Mouse (Mus musculus): ENCODE data around the gene Tenm4. TPM values are rescaled to one million over a fixed set of nuclear protein-coding genes. Genes with fewer than 3 reads are reported as not detected.
A peak's percentile ranks its signal among the peaks of the same experiment; 100 is the strongest.

Gene Tenm4
- 9.8 and 10.9 TPM in 2 replicates for polyA plus RNA-seq (2012; ENCODE audit: insufficient read depth, insufficient read length, missing spikeins)

DNA sequence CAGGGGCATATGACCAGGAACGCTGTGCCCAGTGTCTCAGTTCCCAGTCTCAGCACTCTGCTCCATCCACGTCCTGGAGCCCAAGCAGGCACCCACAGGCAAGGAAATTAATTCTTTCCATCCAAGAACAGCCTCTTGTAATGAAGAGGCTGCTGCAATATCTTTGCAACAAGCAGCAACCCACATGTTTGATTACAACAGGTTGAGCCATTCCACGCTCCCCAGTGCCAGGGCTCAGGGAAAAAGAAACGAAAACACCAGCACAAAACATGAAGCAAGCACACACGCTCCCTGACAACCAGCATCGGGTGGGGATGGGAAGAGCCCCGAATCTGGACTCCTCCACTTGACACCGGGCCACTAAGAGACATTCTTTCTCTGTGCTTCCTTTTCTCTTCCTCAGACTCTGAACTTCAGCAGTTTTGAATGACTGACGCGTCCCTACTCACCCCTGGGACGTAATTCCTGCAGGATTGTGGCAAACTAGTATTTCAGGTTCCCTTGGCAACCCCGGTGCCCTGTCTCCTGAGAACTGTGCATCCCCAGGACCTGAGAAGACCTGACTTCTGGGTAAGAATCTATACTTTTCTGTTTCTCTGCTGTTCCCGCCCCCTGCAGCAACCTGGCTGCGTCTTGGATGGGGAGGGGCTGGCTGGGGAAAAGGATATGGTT, at the start of gene Tenm4:
Tenm4 (plus strand) TSS at position 323 of the 672 bp plus-strand sequence.
- Histone ChIP-seq H3K4me1 (ENCODE audit: control insufficient read depth, insufficient read depth, insufficient read length, low read length) (0 out of 2 replicates have a peak, but pooled peaks cover 2% of the 10 kb centered on the region), H3K4me3 (ENCODE audit: insufficient read depth, low read depth, low read length) (peak within 1 kb of the TSS; percentile 43), H3K27ac (replicated peaks; ENCODE audit: low read depth, low read length) (peak within 1 kb of the TSS; percentile 36; the same call in 1 of the 2 replicates)

DNA sequence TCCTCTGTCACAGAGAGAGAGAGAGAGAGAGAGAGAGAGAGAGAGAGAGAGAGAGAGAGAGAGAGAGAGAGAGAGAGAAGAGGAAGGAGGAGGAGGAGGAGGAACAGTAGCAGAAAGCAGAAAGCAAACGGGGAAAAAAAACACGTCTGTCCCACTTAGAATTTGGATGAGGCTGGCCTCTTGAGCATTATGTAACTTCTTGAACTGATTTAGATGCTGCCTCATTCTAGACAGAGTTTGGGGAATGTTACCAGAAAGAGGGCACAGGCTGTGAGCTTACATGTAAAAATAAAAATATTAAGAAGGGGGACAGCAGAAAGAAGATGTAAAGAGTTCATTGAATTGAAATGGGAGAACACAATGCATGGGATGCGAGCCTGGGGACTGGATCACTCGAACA, 40.3 kb upstream of the Tenm4 start:
- Histone ChIP-seq H3K27ac (replicated peaks; ENCODE audit: low read depth, low read length) (no peak overlapping the region), H3K4me1 (ENCODE audit: control insufficient read depth, insufficient read depth, insufficient read length, low read length) (no peaks in the 10 kb centered on the region), H3K4me3 (ENCODE audit: insufficient read depth, low read depth, low read length) (no peak overlapping the region)

DNA sequence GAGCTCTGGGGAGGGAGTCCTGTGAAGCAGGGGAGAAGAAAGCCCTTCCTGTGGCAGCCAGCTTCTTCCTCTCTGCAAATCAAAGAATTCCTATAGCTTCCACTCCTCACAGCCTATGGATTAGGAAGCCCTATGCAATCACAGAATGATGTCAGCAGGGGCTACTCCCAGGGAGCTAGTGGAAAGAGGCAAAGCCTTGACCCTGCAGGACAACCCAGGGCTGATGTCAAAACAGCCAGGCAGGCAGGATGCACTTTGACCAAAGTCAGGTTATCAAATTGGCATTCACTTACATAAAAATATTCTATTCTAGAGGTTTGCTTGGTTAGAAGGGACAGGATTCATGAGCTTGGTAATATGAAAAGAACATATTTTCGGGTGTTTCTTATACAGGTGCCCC, 39.9 kb upstream of the Tenm4 start:
- Histone ChIP-seq H3K27ac (replicated peaks; ENCODE audit: low read depth, low read length) (no peak overlapping the region), H3K4me1 (ENCODE audit: control insufficient read depth, insufficient read depth, insufficient read length, low read length) (no peaks in the 10 kb centered on the region), H3K4me3 (ENCODE audit: insufficient read depth, low read depth, low read length) (no peak overlapping the region)

DNA sequence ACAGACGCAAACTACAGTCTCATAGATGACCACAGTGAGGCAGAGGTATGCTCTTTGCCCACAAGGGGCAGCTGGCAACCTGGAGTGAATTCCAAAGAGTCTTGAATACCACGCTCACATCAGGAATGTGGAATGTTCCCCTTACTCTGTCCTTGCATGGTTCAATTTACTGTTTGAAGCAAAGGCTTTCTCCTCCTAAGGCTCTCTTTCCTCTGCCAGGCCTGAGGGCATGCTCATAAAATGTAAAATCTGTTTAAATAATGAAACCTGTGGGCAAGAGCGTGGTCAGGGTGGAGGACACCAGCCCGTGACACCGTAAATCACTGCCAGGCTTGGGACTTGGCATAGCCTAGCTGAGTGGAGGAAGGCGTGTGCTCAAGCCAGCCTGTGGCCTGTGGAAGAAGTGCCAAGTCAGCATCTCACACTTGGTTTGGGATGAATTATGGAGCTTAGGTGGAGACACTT, 34.5 kb upstream of the Tenm4 start:
- H3K4me1 ChIP-seq (ENCODE audit: control insufficient read depth, insufficient read depth, insufficient read length, low read length): no peaks in the 10 kb centered on the region
- H3K27ac ChIP-seq (replicated peaks; ENCODE audit: low read depth, low read length): no peak overlapping the region
- no peak overlapping the region for H3K4me3 ChIP-seq (ENCODE audit: insufficient read depth, low read depth, low read length)

DNA sequence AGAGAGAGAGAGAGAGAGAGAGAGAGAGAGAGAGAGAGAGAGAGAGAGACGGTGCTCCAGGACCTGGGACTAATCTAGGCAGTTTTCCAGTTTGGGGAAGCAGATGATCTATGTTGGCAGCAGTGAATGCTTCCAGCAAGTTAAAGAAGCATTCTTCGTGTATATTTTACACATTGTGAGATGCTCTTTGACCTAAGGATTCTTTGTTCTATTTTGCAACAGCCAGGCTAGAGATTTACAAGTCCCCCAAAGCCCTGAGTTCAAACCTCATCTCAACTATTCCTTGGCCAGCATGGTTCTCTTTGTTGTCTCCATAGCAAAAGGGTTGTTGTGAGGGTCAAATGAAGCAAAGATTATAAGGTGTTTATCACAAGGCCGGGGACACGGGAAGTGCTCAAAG, 29.2 kb upstream of the Tenm4 start:
- Histone ChIP-seq H3K4me1 (ENCODE audit: control insufficient read depth, insufficient read depth, insufficient read length, low read length) (no peaks in the 10 kb centered on the region), H3K4me3 (ENCODE audit: insufficient read depth, low read depth, low read length) (no peak overlapping the region), H3K27ac (replicated peaks; ENCODE audit: low read depth, low read length) (no peak overlapping the region)

DNA sequence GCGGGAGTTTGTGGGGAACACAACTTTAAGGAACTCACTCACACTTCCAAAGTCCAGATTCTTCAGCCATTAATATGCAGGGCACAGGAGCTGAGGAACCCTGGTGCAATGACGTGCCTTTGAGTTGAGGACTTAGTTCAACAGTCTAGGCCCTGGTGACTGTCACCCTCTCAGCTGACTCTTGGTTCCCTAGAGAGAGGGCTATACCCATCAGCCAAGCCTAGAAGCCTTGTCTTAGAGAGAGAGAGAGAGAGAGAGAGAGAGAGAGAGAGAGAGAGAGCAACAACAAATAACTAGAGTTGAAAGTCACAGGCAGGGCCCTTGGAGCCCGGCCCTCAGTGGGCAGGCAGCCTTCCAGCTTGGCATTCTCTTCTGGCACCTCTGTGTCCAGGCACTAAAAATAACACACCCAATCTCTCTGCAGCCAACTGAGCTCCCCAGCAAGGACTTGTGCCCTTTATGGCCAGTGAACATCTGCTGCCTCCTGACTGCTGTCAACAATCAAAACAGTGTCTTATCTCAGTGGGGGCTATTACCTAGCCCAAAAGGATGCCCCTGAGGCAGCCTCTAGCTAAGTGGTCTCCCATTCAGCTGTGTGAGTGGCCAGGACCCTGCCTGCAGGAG, 28.0 kb upstream of the Tenm4 start:
- Histone ChIP-seq H3K4me1 (ENCODE audit: control insufficient read depth, insufficient read depth, insufficient read length, low read length) (no peaks in the 10 kb centered on the region), H3K27ac (replicated peaks; ENCODE audit: low read depth, low read length) (0 out of 2 replicates have a peak overlapping the region, but pooled peaks have one; percentile 43), H3K4me3 (ENCODE audit: insufficient read depth, low read depth, low read length) (no peak overlapping the region)

DNA sequence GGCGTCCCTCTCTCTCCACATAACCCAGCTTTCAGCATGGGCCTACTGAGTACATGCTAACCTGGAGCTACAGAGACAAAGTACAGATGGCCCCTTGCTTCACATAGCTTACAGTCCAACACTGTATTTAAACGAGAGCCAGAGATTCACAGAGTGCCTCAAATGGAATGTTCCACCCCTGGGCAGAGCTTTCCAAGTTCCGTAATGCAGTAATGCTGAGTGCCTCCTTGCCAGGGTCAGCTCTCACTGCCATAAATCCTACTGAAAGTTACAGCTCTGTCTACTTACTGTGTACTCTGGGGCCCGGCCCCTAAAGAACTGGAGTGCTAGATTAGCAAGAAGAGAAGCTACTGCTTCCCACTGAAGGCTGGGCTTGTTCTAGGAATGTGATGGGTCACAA, 23.6 kb upstream of the Tenm4 start:
- Histone ChIP-seq H3K4me1 (ENCODE audit: control insufficient read depth, insufficient read depth, insufficient read length, low read length) (no peaks in the 10 kb centered on the region), H3K27ac (replicated peaks; ENCODE audit: low read depth, low read length) (no peak overlapping the region), H3K4me3 (ENCODE audit: insufficient read depth, low read depth, low read length) (no peak overlapping the region)

DNA sequence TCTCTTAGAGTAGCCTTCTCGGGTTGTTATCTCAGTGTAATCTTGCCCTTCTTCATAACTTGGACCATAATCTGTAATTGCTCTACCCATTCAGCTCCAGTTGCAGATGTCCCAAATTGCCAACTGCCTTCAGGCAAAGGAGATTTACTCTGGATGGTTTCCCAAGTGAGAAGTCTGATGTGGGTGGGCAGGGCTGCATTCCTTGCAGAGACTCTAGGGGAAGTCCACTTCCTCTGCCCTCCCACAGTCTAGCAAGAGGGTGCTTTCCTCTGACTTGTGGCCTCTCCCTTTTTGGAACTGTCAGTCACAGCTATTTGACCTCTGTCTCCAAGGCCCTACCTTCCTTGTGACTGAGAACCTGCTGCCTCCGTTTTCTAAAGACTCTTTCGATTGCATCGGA, 22.9 kb upstream of the Tenm4 start:
- Histone ChIP-seq H3K4me1 (ENCODE audit: control insufficient read depth, insufficient read depth, insufficient read length, low read length) (no peaks in the 10 kb centered on the region), H3K4me3 (ENCODE audit: insufficient read depth, low read depth, low read length) (no peak overlapping the region), H3K27ac (replicated peaks; ENCODE audit: low read depth, low read length) (no peak overlapping the region)

DNA sequence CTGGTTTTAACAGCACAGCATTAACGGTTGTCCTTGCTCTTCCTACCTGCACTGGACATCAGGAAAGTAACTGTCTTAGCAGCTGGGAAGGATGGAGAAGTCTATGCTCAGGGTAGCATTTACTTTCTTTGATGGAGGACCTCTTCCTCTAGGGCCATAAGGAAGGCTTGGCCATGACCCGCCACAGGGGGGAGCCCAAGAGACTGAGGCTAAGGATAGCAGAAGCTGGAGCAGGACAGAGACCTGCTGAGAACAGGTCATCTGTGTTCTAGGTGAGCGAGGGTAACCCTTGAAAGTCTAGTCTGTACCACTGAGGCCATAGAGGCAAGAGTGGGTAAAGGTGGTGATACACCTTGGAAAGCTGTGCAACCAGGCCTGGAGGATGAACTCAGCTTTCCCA, 19.8 kb upstream of the Tenm4 start:
- H3K4me3 ChIP-seq (ENCODE audit: insufficient read depth, low read depth, low read length): no peak overlapping the region
- H3K27ac ChIP-seq (replicated peaks; ENCODE audit: low read depth, low read length): no peak overlapping the region
- no peaks in the 10 kb centered on the region; the same call in 1 of the 2 replicates for H3K4me1 ChIP-seq (ENCODE audit: control insufficient read depth, insufficient read depth, insufficient read length, low read length)

DNA sequence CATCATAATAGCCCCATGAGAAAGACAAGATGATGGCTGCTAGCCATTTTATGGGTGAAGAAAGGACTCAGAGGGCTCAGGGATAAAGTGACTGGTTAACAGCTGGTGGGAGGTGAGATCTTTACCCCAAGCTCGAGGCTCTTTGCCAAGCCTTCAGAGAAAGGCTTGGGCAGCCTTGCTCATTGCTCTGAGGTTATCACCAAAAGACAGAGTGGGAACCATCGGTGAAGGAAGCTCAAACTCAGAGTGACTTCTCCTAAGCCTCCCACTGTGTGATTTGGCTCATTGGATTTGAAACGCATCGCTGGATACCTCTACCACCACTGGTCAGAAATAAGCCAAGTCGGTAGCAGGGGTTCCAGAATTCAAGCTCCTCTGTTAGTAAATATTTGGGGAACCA, 19.1 kb upstream of the Tenm4 start:
- H3K27ac ChIP-seq (replicated peaks; ENCODE audit: low read depth, low read length): no peak overlapping the region
- peaks cover 3% of the 10 kb centered on the region; the same call in 1 of the 2 replicates for H3K4me1 ChIP-seq (ENCODE audit: control insufficient read depth, insufficient read depth, insufficient read length, low read length)
- no peak overlapping the region for H3K4me3 ChIP-seq (ENCODE audit: insufficient read depth, low read depth, low read length)

DNA sequence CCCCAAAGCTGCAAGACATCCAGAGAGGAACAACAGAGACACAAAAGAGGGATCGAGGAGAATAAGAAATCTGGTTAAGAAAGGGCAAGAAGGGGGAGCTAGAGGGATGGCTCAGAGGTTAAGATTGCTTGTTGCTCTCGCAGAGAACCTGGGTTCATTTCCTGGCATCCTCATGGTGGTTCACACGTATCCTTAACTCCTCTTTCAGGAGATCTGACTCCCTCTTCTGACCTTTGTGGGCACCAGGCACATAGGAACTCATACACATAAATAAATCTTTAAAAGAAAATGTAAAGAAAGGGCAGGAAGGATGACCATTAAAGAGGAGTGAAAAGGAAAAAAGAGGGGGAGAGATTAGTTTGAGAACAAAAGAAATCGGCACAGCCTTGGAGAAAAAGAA, 18.6 kb upstream of the Tenm4 start:
- H3K4me1 ChIP-seq (ENCODE audit: control insufficient read depth, insufficient read depth, insufficient read length, low read length): peaks cover 3% of the 10 kb centered on the region; the same call in 1 of the 2 replicates

DNA sequence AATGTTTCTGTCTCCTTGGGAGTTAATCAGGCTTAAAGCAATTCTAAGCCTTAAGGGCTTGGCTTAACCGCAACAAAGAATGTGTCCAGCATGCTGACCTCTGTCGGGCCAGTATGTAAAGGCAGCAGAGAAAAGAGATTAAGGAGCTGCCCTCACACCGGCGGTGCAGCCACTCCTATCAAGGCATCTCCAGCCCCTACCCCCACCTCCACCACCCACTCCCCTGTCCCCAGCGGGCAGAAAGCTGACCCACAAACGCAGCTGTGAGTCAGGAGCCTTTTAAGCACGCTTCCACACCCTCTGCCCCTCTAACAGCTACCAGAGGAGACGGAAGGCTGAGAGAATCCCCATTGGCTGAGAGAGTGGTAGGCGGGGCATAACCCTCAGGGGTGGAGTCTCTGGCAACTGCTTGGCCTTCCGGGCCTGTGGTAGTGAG, 18.1 kb upstream of the Tenm4 start:
- Histone ChIP-seq H3K27ac (replicated peaks; ENCODE audit: low read depth, low read length) (no peak overlapping the region), H3K4me1 (ENCODE audit: control insufficient read depth, insufficient read depth, insufficient read length, low read length) (peaks cover 3% of the 10 kb centered on the region; the same call in 1 of the 2 replicates), H3K4me3 (ENCODE audit: insufficient read depth, low read depth, low read length) (peak overlapping the region; percentile 31)

More for the DNA sequence above, 18.6 kb upstream of the Tenm4 start:
- H3K27ac ChIP-seq (replicated peaks; ENCODE audit: low read depth, low read length): no peak overlapping the region
- no peak overlapping the region for H3K4me3 ChIP-seq (ENCODE audit: insufficient read depth, low read depth, low read length)

DNA sequence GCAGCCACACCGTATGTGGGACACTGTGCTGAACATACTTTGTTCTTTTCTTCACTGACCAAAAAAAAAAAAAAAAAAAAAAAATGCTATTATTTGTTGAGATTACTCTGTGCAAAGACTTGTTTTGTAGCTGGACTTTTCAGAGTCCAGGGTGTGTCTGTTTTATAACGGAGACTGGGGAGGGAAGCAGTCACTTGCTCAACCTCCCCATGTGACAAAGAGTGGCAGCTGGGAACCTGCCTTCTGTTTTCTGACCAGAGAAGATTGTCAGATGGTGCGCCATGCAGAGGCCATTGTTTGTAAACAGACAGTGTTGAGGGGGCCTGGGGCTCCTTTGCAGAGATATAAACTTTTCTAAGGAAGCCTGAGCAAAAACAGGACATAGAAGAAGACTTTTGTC, 17.0 kb upstream of the Tenm4 start:
- H3K4me3 ChIP-seq (ENCODE audit: insufficient read depth, low read depth, low read length): no peak overlapping the region
- no peak overlapping the region for H3K27ac ChIP-seq (replicated peaks; ENCODE audit: low read depth, low read length)
- peaks cover 3% of the 10 kb centered on the region; the same call in 1 of the 2 replicates for H3K4me1 ChIP-seq (ENCODE audit: control insufficient read depth, insufficient read depth, insufficient read length, low read length)

DNA sequence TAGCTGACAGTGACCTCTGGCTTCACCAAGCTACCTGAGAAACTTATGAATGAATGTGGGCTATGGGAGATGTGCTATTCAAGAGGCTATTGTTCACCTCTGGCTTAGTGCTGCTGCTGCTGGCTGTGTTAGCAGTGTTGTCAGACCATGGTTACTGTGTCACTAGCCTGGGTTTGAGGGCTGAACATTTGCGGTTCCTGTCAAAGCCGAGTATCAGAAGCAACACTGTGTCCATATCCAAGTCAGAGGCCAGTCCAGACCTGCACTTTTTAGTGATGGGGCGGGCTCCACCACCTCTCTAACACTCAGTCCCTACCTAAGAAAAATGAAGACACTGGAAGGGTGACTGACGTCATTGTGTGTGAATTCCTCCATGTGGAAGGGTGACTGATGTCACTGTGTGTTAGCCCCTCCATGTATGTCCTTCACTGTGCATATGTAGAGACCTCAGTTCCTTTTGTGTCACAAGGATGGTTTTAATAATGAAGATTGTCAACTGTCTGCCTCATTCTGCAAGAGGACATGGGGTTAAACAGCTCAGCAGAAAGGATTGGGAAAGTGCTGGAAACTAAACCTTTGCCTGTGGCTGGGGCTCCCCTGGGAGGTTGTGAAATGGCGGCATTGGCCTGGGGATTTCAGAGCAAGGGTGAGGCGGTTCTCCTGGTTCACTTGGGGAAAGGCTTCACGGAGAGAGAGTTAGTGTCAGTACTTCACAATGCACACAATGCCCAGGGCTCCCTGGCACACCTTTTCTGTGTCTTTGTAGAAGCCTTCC, 14.4 kb upstream of the Tenm4 start:
- H3K4me3 ChIP-seq (ENCODE audit: insufficient read depth, low read depth, low read length): no peak overlapping the region
- peaks cover 3% of the 10 kb centered on the region; the same call in 1 of the 2 replicates for H3K4me1 ChIP-seq (ENCODE audit: control insufficient read depth, insufficient read depth, insufficient read length, low read length)
- peak overlapping the region; percentile 68 for H3K27ac ChIP-seq (replicated peaks; ENCODE audit: low read depth, low read length)

DNA sequence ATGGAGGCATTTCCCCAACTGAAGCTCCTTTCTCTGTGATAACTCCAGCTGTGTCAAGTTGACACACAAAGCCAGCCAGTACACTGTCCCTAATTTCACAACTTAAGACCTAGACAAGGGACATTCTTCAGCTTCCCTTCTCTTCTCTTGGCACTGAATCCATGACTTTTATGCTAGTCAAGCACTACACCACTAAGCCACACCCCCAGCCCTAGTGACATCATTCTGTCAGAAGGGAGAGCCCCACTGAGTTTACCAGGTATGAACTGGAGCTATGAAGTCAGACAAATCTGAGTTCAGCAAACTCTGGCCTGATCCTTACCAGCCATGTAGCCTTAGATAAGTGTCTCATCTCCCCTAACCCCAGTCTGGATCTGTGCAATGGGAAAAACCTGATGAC, 6.9 kb upstream of the Tenm4 start:
- H3K27ac ChIP-seq (replicated peaks; ENCODE audit: low read depth, low read length): no peak overlapping the region

More for the DNA sequence above, 6.9 kb upstream of the Tenm4 start:
- H3K4me1 ChIP-seq (ENCODE audit: control insufficient read depth, insufficient read depth, insufficient read length, low read length): no peaks in the 10 kb centered on the region
- no peak overlapping the region for H3K4me3 ChIP-seq (ENCODE audit: insufficient read depth, low read depth, low read length)

All from brown adipose tissue, adult 24 weeks (tissue).